Mouse (Mus musculus): ENCODE data around the gene Cdh4.

The Cdh4 gene

DNA sequence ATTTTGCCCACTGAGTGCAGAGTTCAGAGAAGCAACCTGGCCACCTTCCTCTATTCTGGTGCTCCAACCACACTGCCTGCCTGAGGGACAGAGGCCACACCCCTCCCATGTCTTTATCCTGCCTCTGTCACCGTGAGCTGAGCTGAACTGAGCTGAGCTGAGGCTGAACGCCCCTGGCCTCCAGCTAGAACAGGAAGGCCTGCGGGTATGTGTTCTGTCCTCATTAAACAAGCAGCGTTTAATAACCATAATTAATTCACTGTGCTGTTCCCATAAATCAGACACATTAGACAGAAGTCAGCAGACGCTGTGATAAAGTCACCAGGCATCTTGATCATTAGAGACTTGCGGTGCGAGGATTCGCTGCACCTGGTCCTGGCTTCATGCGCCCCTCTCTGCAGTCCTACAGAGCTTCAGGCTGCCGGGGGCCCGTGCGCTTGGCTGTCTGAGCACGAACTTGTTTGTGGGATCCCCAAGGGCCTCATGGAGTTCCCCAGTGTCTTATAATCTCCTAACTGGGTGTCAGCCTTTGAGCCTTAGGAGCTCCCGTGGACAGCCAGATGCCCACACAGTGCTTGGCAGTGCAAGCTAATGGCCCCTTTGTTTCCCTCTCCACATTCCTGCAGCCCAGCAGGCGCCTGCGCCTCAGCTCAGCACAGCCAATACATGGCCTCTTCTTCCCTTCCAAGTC, 291.1 kb downstream of the Cdh4 start:
- no peak for DNase-seq (ENCODE audit: low read depth)

DNA sequence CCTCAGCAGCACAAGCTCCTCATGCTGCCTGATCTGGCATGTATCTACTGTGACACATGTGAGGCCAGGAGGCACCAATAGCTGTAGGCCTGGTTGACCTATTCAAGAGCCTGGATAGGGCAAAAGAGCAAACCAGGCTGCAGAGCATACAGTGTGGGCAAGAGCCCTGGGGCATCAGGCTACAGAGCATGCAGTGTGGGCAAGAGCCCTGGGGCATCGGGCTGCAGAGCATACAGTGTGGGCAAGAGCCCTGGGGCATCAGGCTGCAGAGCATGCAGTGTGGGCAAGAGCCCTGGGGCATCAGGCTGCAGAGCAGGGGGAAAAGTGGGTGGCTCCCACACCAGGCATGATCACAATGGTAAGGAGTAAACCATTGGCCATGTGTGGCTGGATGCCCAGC, 300.2 kb downstream of the Cdh4 start:
- no peak for DNase-seq (ENCODE audit: low read depth)

DNA sequence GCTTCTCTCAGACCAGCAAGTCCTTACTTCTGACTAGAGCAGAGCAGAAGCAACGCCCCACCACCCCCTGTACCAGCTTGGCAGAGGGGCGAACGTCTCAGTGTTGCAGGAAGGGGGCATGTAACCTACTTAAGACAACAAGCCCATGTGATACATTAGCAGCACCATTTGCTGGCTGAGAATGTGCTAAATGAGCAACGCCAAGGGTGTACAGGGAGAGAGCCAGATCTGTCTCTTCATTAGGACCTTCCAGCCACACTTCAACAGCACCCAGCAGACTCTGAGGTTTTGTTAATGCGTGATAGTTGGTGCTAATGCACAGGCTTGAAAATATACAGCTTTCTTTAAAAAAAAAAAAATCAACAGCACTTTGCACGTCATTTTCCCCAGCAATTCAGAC, 300.6 kb downstream of the Cdh4 start:
- DNase-seq (ENCODE audit: low read depth) = no peak

DNA sequence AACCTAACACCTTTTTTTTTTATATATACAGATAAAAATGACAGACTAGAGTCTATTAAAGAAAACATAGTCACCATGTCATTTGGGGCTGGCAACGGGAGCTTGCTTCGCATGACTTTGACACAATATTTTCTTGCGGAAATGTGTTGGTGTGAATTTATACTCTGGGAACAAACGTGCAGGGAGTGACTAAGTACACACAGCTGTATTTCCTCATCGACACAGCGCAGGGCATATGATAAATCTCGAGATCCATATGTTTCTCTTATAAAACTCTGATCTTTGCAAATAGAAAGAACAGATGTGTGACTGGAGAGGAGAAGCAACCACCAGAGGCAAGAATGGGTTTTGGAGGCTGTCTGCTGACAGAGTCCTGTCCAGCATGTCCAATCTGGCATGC, 304.3 kb downstream of the Cdh4 start:
- no peak for DNase-seq (ENCODE audit: low read depth)

DNA sequence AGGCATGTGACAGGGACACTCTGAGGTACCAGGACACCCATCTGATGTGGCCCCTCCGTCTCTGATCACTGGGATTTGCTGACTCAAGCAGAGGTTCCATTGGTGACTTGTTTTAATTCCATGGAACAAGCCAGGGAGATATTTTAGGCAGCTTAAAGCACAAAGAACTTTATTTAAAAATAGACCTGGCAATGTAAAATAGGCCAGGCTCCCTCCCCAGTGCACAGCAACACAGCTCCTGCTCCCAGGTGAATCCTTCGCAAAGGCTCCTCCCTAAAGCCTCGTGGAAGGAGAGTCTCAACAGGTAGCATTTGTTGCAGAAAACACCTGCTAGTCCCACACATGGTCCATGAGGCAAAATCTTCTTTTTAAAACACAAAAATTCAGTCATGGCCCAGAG, 307.2 kb downstream of the Cdh4 start:
- no peak for DNase-seq (ENCODE audit: low read depth)

DNA sequence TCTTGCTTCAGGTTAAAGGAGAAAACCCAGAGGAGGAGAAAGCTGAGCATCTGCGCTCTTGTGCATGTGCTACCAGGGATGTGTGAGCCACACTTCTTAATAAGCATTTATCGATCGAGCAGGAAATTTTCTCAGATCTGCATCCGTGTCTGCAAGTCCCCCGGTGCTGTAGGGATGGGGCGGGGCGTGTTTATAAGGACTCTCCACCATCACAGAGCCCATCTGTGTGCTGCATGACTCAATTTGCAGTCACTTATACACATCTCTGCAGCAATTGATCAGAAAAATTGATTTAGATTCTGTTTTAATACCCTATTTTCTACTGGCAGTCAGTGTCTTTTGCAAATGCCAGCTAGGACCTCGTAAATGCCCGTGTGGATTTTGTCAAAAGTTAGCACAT, 311.6 kb downstream of the Cdh4 start:
- no peak for DNase-seq (ENCODE audit: low read depth)

DNA sequence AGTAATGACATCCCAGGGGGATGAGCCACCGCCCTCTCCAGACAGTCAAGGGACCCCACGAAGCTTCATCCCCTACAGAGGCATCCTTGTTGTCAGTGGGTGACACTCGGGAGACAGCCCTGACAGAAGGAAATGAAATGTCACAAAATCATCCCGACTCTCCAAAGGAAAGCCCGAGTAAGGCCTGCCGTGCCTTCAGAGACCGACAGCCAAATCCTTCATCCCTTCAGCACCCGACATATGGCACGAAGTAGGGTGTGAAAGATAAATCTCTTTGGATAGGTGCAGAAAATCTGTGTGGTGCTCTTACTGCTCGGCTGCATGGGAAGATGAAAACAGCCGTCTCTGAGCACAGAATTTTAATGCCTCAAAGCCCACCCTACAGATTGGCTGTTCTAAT, 312.5 kb downstream of the Cdh4 start:
- no peak for DNase-seq (ENCODE audit: low read depth)

DNA sequence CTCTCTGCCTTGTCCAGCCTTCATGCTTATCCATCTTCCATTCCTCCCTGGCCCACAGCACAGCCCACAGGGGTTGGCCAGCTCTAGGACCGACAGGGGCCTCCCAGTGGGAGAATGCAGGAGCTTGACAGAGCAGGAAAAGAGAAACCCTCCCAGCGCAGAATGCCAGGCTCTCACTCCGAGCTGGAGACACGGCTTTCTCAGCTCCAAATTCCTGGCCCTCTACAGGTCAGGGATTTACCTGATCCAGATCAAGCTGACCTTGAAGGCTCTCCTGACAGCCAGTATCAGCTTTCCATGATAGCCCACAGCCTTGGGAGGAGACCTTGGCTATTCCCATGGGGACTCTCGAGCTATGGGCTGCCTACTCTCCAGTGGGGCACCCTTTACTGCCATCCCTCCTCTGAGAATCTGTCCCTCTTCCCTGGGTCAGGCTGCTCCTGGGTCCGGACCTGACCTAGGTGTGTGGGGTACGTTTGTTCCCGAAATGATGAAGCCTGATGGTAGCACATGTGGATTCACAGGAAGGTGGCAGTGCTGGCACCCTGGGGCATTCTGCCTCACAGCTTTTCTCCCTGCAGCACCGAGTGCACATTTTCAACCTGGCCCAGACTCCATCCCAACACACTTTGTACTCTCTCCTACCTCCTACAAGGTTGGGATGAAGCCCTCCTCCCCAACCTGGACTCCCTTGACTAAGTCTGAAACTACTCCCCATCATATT, 319.6 kb downstream of the Cdh4 start:
- no peak for DNase-seq (ENCODE audit: low read depth)

DNA sequence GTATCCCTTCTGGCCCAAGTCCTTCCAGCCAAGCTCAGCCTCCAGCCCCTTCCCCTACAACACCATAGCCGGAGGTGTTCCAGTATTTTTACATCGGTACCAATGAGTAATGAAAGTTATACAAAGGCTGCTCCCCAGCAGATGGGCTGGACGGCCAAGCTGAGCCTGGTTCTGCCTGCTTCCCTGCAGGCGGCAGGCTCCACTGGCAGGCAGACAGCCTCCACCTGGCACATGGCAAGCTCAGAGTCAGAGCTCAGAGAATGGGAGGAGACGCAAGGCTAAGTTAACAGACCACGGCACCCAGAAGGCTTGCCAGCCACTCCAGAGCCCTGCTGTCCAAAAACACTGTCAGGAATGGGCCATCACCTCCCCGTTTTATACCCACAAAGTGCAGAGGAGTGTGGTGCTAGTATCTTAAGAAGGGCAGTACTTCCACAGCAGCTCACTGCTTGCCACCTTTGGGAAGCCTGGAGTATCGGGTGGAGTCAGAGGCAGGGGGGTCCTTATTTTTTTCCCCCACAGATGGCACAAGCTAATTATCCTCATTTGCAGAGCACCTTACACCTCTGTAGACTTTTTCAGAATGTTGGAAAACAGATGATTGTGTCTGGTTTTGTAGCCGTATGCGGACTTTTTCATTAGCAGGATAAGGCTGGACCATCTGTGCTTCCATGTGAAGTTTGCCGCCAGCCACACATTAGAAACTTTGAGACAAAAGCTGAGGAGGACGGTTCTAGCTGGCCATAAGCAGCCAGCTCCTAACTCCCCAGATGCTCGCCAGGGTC, 320.5 kb downstream of the Cdh4 start:
- no peak for DNase-seq (ENCODE audit: low read depth)

DNA sequence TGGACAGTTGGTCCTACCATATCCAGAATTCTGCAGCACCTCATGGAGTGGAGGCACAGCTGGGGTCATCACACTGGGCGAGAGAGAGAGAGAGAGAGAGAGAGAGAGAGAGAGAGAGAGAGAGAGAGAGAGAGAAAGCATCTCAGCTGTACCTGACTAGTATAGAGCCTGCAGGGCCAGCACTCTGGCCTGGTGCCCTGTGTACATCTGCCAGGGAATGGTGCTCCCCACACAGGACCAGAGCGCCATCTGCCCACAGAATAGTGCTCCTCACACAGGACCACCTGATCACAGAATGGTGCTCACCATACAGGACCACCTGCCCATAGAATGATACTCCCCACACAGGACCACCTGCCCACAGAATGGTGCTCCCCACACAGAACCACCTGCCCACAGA, 322.2 kb downstream of the Cdh4 start:
- DNase-seq (ENCODE audit: low read depth) = no peak

DNA sequence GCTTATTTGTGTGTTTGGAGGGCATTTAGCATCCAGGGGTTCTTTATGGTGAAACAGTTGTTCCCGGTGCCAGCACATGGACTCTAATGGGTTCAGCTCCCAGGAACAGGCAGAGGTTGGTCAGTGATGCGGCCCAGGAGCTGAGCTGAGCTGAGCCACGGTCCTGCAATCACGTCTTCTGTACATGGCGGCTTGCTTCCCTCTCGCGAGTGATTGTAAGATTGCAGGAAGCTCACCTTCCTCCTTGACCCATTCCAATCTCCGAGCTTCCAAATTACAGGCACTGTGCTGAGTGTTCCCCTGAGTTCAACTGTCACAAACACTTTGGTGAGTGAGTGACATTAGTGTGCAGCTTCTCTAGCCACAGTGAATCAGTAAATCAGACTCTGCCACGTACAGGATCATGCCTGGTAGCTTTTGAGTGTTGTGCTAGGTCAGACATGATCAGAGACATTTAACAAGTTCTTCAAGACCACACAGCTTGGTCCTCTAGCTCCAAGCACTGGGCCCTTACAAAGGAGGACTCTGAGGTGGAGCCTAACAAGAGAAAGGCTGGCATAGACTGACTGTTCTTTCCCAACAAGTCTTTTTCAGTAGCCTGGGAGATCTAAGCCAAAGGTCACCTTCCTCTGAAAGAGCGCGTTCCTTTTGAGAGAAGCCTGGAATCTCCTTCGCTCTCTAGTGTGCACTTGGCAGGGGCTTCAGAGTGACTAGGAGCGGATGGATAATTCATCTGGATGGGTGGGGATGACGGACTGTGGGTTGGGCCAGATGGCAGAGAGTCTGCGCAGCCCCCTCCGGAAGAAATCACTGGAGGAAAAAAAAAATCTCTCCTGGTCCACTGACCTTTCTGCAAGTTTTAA, 324.7 kb downstream of the Cdh4 start:
- no peak for DNase-seq (ENCODE audit: low read depth)

DNA sequence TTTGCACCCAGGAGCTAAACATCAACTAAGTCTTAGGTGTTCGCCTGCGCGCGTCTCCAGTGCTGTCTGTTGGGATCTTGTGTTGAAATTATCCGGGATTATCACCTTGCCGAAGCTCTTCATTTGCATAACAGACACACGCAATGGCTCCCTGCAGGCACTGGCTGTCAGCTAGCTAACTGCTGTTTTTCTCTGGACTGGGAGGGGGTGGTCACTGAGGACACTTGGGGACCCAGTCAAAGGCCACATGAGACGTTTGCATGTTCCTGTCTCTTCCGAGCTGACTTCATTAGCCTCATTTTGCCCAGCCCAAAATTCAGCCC, 325.3 kb downstream of the Cdh4 start:
- DNase-seq (ENCODE audit: low read depth) = no peak

DNA sequence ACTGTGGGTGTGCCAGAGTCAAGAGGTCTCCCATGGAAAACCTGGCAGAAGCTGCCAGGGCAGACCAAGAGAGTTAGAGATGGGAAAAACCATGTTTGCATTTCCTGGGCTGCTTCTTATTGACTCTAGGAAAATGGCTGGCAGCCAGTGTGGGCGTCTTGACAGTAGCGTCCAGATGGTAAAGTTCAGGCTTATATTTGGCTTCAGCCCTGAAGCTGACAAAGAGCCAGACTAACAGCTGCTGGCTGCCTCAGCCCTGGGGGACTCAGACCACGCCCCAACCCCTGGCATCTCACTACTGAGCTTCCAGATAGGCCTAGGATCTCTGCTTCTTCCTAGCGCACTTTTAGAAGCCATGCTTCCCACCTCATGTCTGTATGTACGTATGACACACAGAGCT, 326.9 kb downstream of the Cdh4 start:
- no peak for DNase-seq (ENCODE audit: low read depth)

DNA sequence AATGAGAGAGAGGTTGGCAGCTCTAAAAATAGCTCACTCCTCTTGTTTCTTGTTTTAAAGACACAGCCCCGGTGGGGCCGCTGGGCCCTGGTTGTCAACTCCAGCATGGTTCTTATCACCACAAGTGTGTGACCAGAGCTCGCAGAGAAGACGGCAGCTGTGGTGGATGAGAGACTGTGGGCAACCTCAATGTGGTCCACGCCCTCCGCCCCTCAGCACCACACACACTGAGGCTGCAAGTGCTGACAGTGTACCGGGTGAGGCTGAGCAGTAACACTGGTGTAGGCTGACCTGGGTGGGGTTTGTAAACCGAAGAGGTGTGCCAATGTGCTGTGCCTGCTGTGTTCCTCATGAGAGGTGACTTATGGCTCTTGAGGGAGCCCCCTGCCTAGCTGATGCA, 327.7 kb downstream of the Cdh4 start:
- DNase-seq (ENCODE audit: low read depth) = no peak

DNA sequence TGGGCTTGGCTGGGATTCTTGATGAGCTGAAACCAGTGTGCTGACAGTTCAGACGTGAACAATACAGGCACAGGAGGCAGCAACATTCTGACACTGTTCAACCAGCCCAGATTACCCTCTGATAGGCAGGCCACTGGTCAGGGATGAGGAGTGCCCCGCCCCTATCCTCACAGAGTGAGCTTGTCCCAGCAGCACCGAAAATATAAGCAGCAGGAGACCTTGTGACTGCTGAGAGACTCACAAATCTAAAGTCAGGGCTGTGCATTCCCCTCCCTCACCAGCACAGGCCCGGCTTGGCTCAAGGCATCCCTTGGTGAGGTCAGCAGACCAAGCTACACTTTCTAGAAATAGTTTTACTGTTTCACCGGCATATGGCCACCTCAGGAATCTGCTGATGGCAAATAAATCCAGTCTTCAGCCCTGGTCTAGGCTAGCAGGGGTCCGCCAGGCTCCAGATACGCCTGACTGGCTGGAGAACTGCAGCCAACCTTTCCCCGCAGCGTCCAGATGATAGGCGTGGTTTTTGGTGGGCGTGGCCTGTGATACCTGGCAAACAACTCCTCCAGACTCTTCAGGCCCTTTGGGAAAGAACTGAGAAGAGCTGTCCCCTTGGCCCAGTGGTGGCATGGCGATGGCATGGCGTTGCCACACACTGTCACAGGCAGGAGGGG, 332.3 kb downstream of the Cdh4 start:
- DNase-seq (ENCODE audit: low read depth) = no peak

DNA sequence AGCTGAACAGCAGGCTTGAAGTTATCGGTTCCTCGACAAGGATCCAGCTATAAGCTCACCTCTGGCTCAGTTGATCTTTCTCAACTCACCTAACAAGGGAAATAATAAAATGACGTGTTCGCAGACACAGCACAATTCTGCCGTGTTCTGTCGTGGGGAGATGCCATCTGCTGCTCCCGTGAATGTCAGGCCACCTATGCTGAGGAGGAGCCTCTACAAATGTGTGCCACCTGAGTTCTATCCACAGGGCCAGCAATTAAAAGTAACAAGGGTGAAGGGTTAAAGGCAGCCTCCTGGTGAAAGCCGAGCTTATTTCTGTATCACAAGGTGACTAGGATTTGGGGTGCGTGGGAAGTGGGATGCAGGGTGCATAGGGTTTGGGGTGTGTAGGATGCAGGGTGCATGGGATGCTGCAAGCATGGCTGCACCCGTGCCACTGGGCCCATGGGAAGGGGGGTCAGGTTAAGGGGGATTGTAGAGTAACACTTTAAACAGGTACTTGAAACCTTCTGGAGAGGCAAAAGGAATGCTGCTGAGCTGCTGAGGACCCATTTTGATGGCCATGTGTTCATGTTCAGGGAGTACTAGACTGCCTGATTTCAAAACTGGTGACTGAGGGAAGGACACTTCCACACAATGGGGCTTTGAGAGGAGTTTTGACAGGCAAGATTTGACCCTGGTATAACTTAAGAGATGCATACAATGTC, 333.9 kb downstream of the Cdh4 start:
- DNase-seq (ENCODE audit: low read depth) = no peak

DNA sequence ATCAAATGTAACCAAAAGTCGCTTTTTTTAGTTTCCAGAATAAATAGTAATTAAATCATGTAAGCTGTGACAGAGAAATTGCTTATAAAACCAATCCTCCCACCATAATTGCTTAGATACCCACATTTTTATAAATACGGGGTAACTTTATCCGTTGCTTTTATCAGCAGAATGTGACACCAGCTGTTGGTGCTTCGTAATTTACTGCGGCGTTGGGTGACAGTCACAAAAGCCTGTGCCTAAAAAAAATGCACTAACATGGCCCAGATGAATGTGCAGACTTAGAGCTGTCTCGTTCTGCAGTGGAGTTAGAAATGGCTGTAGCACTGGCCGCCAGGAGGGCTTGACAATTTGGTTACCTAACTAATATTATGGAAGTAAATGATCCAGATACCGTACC, 337.0 kb downstream of the Cdh4 start:
- no peak for DNase-seq (ENCODE audit: low read depth)

DNA sequence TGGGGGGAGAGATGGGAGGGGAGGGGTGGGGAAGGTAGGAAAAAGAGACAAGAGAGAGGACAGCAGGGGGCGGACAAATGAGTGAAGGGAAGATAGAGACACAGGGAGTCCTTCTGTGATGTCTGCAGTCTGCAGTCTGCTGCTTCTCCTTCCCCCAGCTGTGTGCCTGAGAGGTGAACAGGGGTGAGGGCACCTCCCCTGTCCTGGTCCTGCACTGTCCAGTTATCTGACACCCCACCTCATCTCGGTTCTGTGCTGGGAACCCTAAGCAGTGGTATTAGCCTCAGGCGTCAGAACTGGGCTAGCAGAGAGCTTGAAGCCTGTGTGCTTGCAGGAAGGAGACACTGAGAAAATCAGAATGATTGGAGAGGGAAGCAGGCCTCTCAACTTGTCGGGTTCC, 338.7 kb downstream of the Cdh4 start:
- no peak for DNase-seq (ENCODE audit: low read depth)

DNA sequence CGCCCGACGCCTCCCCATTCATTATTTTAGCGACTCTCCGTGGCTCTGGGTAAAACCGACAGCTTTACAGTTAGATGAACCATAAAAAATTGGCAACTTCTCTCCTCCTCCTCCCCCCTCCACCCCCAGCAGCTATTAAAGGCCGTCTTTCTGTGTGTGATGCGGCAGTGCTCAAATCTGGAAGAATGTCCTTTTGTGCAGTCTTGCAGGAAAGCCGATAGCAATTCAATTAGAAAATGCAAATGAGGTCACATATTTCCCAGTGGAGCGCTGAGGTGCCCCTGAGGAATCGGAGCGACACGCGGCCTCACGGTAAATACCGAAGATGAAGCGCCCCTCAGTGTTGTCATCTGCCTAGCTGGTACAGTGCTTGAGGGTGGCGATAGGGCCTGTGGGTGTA, 345.0 kb downstream of the Cdh4 start:
- DNase-seq (ENCODE audit: low read depth) = no peak

DNA sequence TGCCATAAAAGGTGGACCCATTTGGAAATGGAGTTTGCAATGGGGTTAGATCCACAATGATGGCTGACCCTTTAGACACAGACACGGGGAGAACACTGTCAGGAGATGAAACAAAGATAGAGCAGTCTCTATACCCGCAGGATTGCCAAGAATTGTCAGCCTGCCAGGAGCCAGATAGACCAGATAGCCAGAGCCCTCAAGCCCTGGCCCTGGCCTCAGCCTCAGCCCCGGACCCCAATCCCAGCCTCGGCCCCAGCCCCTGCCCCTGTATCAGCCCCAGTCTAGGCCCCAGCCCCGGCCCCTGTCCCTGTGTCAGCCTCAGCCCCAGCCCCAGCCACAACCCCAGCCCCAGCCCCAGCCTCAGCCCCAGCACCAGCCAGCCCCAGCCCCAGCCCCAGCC, 345.6 kb downstream of the Cdh4 start:
- no peak for DNase-seq (ENCODE audit: low read depth)

DNA sequence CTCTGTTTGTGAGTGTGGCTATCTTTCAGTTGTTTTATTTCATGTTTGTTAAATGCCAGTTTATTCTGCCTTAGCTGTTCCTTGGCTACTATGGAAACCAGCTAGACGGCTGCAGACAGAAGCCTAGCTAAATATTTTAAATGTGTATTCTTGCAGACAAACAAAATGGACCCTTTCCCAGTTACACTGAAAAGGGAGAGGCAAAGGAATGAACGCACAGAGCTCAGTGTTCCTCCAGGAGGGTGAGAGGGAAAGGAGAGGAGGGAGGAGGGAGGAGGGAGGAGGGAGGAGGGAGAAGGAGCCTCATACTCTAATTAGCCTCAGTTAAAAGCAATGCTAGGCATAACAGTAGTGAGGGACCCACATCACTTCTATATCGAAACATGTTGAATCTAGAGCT, 348.5 kb downstream of the Cdh4 start:
- no peak for DNase-seq (ENCODE audit: low read depth)
